Mouse (Mus musculus): ENCODE measurements around the gene Extl1. TPM values are rescaled to one million over a fixed set of nuclear protein-coding genes. Genes with fewer than 3 reads are reported as not detected.
"Not testable (repeated sequence)": the region's sequence is repeated elsewhere in the genome, so short reads cannot be mapped to it uniquely, and the experiment has no call there.

Gene Extl1
- total RNA-seq, 2 experiments from 2014 or later = 25.5 to 31.9 TPM

DNA sequence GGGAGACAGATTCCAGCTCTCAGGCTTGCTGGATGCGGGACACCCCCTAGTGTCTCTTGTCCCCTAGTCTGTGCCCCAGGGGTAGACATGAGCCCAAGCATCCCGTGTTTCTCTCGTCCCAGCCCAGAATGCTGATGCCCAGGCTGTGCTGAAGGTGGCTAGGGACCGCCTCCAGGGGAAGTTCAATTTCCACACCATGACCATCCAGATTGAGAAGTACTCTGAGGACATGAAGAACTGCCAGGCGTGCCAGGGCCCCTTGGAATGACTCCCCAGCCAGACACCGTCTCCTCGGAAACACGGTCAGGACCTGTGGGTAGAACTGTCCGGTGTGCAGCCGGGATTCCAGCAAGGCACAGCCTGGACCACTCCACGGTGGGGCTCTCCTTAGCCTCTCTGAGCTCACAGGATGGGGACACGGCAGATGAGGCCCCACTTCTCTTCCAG lies 31.4 kb downstream of the Extl1 start:
- DNase-seq (ENCODE audit: low spot score) = no peak

DNA sequence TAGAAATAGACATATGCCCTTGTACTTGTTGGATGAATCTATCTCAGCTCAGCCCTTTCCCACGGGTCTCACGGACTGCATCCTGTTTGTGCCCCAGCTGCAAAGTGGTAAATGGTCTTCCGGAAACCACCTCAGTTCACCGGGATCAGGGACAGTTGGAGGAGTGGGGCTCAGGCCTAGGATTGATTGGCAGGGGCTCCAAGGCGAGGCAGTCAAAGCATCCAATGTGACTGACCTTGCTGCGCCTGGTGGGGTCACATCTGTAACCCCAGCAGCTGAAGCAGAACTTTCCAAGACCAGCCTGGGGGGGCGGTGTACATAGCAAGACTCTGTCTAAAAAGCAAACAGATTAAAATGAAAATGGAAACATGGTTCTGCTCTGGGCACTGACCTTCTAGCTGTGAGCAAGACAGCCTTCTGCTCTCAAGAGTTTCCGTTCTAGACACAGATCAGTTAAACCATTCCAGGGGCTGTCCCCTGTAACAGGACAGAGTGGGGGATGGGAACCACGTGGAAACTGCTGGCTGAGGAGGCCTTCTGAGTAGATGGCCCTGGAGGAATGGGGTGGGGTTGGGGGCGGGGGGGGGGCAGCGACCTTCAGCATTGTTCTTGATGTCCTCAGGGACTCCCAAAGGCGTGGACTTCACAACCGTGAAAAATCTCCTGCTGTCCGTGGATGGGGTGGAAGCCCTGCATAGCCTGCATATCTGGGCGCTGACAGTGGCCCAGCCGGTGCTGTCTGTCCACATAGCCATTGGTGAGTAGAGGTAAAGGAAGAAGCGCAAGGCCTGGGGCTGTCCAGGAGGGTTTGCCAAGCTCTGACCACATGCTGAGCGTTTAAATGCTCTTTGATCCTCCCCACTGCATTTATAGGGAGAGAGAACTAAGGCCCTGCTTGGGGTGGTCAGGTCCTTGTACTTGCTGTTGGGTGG lies 32.1 kb downstream of the Extl1 start:
- no peak for DNase-seq (ENCODE audit: low spot score)

DNA sequence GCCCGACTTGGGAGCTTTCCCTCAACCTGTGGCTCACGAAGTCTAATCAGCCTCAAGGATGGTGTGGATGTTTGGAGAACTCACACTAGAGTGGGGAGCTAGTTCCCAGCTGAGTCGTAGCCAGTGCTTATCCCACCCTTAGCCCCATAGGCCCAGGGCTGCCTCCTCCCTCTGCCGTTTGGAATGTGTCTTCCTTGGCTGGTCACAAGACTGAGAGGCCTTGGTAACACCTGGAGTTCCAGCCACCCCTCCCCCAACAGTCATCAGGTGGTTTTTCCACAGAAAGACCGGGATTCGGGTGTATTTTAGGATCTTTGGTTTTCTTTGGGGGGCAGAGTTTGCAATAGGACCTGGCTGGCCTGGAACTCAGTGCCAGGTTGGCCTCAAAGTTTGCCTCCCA lies 33.0 kb downstream of the Extl1 start:
- DNase-seq (ENCODE audit: low spot score) = no peak

DNA sequence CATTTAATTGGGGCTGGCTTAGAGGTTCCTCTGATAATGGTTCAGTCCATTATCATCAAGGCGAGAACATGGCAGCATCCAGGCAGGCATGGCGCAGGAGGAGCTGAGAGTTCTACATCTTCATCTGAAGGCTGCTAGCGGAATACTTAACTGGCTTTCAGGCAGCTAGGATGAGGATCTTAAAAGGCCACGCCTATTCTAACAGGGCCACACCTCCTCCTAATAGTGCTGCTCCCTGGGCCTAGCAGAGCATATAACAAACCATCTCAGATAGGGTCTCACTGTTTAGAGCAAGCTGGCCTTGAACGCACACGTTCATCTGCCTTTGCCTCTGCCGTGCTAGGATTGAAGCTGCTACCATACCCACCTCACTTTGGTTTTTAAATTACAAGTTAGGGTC lies 33.8 kb downstream of the Extl1 start:
- DNase-seq (ENCODE audit: low spot score) = no peak

DNA sequence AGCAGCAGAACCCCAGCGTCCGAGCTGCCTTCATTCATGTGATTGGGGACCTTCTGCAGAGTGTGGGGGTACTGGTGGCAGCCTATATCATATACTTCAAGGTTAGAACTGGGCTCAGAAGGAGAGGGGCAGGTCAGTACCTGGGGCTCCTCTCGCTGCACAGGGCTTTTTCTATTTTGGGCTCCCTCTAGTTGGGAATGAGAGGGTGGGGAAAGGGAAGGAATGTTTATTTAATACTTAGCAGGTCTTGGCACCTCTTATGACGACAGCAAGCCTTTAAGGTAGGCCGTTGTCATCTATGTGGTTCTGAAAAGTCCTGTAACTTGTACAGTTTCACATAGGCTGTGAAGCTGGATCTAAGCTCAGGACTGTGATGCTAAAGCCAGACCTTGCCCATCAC lies 35.1 kb downstream of the Extl1 start:
- no peak for DNase-seq (ENCODE audit: low spot score)

DNA sequence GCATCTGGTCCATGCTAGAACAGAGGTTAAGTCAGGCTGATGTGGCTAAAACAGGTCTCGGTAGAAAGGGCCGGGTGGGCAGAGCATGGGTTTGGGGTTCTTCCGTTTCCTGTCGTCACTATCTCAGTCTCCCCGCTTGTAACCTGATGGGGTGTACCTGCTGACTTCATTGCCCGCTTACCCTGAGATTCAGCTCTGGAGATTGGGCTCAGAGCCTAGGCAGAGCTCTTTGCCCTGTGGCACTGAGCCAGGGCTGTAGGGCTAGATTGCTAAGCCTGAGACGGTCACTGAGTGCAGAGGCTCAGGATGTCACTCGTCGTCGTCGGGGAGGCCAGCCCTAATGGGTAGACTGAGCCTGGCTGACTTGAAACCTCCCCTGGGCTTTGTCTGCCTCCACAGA lies 35.6 kb downstream of the Extl1 start:
- peak; percentile 55 for DNase-seq (ENCODE audit: low spot score)

DNA sequence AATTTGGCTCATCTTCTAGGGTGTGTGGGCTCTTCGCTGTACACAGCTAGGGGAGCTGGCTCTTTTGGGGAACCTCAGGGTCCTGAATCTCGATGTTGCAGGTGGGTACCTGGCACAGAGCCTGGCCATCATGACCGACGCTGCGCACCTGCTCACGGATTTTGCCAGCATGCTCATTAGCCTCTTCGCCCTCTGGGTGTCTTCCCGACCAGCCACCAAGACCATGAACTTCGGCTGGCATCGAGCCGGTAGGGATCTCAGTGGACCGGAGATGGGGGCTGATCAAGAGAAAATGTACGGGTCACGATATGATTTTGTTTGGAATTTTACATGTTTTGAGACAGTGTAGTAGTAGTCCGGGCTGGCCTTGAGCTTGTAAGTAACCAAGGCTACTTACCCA lies 37.8 kb downstream of the Extl1 start:
- no peak for DNase-seq (ENCODE audit: low spot score)

- no peak for DNase-seq (ENCODE audit: low spot score)
Measured at GRCm38 (mm10) chr4:134344620-134345019, 39.0 kb downstream of the Extl1 start.

GRCm38 (mm10) chr4:134343071-134344031 lies 40.3 kb downstream of the Extl1 start, which contains the start of gene Slc30a2:
TSS of gene Slc30a2 (plus strand) at chr4:134343181.
- DNase-seq (ENCODE audit: low spot score) = no peak

- no peak for DNase-seq (ENCODE audit: low spot score)
Measured at GRCm38 (mm10) chr4:134342213-134342779, 41.4 kb downstream of the Extl1 start.

- DNase-seq (ENCODE audit: low spot score) = not testable (repeated sequence)
Measured at GRCm38 (mm10) chr4:134341231-134341630, 42.4 kb downstream of the Extl1 start.

GRCm38 (mm10) chr4:134330281-134330680 lies 53.4 kb downstream of the Extl1 start:
- DNase-seq (ENCODE audit: low spot score) = peak; percentile 44

- DNase-seq (ENCODE audit: low spot score) = no peak
Measured at GRCm38 (mm10) chr4:134328832-134329231, 54.8 kb downstream of the Extl1 start.

GRCm38 (mm10) chr4:134328151-134328550 lies 55.5 kb downstream of the Extl1 start:
- DNase-seq (ENCODE audit: low spot score) = peak; percentile 9

- DNase-seq (ENCODE audit: low spot score) = peak; percentile 6
Measured at GRCm38 (mm10) chr4:134326859-134327530, 56.7 kb downstream of the Extl1 start.

DNA sequence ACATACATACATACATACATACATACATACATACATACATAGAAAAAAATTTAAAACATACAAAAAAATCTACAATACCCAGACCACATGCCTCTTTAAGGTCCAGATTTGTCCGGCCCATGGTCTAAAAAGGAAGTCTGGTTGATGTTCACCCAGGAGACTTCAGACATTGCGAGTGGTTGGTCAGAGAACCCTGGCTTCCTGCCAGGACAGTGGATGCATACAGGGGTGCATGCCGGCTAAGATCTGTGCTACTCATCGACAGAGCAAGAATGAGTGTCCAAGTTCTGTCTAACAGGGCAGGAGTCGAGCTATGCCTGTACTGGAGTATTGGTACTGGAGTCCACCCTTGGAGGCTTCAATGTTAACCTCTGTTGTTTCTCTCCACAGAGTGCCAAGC lies 59.0 kb downstream of the Extl1 start:
- DNase-seq (ENCODE audit: low spot score) = no peak

DNA sequence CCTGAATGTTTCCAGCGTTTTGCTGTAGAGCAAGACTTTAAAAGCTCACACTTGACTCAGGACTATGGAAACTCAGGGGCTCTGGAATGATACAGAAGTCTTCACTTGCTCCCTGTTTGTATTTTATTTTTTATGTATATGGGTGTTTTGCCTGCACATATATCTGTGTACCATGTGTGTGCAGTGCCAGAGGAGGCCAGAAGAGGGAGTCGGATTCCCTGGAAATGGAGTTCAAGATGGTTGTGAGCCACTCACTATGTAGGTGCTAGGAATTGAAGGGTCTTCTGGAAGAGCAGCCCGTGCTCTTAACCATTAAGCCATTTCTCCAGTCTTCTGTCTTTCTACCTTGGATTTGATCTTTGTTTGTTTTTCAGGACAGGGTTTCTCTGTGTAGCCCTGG lies 62.1 kb downstream of the Extl1 start:
- DNase-seq (ENCODE audit: low spot score) = no peak

DNA sequence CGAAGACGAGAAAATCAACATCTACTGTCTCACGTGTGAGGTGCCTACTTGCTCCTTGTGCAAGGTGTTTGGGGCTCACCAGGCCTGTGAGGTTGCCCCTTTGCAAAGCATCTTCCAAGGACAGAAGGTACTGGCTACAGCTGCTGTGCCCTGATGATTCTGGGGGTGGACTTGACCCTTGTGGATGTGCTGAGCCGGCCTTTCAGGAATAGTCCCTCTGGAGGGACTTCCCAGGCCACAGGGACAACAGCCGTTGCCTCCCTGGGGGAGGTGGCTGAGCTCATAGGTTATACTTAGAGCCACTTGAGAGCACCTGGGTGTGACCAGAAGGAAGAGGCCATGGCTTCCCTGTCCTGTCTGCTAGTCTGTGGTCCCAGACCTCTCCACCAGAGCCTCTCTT lies 64.0 kb downstream of the Extl1 start:
- DNase-seq (ENCODE audit: low spot score) = no peak

DNA sequence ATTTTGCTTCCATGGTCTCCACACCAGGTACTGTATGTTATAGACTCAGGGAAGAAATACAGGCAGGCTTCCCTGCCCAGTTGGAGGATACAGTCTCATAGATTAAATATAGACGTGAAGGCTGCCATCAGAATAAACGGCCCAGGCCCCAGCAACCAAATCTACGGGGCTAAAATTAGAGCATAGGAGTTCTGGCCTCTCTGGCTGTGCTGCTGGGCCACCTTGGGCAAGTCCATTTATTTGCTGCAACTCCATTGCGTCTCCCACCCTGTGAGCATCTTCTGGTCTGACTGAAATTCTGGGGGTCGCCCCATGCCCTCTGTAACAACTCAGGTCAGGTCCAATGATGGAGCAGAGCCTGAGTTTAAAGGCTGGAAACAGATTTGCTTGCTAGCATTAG lies 64.6 kb downstream of the Extl1 start:
- DNase-seq (ENCODE audit: low spot score) = peak; percentile 36

GRCm38 (mm10) chr4:134316390-134316789 lies 67.3 kb downstream of the Extl1 start:
- no peak for DNase-seq (ENCODE audit: low spot score)

DNA sequence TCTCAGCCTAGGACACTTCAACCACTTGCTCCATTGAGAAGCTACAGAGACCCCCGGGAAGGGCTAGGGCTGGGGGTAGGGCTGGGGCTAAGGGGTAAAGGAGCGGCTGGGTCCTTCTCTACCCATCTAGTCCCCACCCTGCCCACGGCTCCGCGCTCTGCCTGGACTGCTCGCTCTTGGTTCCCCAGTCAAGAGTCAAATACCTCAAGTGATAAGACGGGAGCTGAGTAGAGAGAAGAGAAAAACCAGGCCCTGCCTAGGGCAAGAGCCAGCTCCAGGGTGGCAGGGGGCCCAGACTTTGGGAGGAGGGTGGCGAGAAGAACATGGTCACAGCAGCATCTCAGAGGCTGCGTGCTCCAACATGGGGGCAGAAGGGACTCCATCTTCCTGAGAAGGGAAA lies 68.2 kb downstream of the Extl1 start:
- DNase-seq (ENCODE audit: low spot score) = peak; percentile 20
